Mouse (Mus musculus) CH12F3 (cell line): ENCODE results near the gene Tmem139.

ENCODE experiments used
- in situ Hi-C: fragments of 300-500 bp; cut with MboI; formaldehyde crosslinking; loops from 2 replicates; pipeline ENCODE4 v1.14.3; 2020; ENCODE audit warnings: low sequenced_read_pairs

The Tmem139 gene

DNA sequence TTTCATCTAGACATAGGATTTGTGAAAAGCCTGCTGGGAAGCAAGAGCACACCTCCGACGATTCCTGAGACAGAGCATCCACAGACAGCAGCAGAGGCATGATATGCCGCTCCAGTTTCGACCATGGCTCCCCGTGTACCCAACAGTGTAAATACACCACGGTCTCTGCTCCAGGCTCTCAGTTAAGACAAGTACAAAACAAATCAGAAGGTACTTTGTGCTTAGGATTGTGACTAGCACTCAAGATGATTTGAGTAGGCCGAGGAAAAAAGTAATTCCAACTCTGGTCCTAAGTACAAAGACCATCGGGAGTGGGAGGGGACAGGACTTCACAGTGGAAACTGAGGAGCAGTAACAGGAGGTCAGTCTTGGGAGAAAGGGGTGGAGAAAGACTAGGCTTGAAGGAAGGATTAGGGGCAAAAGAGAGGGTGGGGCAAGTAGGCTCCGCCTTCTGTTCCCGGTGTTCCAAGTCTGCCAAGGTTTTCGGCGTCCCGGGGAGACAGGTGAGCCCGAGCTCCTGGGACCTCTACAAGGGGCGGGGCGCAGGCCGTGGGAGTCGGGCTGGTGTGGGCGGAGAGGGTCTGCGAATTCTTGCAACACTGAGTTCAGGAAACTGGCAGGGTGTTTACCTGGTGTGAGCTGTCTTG, at the start of gene Tmem139:
Tmem139 (plus strand) TSS at position 447 of the 647 bp plus-strand sequence.
- in situ Hi-C loops, result no loop called here

DNA sequence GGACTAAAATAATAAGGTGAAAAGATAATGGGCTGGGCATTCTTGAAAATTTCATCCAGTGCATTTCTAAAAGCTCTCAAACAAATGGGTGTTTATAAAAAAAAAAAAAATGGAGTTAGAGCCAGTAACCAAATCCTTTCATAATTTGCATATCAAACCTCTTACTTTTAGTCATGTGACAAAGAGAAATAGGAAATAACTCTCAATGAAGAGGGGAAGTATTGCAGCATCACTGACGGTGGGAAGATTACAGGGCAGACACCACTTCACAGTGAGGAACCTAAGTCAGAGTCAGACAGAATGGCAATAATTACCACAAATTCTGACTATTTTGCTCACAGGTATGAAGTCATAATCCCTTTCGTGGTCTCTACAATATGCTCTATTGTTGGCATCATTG, 46.7 kb upstream of the Tmem139 start, which contains the start of gene Tas2r144:
Tas2r144 (plus strand) TSS at position 301 of the 400 bp plus-strand sequence.
- in situ Hi-C loops, result no loop called here

DNA sequence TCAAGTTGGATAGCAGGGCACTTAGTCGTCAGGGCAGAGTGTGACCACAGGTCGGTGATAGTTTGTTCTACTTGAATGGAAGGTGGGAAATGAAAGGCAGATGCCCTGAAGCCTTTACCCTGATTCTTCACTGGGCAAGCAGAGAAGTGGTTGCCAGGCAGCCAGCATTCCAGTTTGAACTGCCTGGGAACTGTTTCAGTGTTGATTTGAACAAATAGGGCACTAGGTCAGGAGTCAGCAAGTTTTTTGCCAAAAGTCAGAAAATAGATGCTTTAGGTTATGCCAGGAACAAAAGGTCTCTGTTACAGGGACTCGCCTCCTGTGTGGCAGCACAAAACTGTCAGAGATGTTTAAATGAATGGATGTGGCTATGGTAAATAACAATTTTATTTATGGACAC, 39.5 kb upstream of the Tmem139 start:
- in situ Hi-C loops, result no loop called here

DNA sequence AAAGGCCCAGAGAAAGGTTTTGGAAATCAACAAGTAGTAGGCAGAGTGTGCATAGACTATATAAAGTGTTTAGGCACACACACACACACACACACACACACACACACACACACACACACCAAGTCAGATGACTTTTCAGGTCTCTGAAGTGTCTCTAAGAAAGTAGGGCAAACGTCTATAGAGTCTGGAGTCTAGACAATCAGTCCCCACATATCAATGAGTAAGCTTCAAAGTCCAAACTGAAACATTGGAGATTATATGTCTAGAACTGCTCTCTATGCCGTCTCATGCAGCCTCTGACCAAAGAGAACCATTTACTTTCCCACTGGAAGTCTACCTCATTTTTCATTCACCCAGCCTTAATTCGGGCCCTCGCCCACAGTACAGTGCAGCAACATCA, 36.7 kb upstream of the Tmem139 start:
- in situ Hi-C loops, result no loop called here

DNA sequence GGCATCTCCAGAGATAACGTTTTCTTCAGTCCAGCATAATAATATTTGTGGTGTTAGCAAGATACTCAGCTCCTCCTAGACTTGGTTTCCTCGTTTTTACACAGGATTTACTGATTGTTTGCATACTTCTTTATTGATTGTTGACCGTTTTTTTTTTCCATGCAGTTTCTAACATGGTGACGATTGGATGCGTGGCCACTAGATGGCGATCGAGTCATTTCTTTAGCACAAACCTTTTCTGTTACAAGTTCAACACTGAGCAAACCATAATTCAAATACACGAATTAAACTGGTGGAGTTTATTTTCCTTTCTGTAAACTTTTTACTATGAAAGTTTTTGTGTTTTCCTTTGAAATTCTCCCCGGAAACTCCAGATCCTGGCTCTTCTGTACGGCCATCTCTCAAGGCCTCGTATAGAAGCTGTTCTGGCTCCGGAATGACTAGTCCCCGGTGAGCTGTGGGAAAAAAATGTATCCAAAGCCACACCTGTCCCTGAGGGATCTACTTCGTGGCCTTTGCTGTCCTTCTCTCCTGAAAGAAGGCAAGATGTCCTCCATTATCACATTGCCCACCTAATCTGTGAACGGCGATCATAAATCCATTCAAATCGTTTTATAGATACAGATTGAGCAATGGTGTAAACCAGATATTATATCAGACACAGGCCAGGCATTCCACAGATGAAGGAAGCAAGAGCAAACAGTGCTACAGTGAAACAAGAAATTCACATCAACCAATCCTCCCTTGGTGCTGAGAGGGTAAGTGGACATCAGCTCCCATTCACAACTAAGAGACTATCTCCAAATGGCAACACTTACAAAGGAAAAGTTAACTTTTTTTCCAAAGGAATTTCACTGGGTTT, 34.3 kb upstream of the Tmem139 start:
- in situ Hi-C loops, result no loop called here

DNA sequence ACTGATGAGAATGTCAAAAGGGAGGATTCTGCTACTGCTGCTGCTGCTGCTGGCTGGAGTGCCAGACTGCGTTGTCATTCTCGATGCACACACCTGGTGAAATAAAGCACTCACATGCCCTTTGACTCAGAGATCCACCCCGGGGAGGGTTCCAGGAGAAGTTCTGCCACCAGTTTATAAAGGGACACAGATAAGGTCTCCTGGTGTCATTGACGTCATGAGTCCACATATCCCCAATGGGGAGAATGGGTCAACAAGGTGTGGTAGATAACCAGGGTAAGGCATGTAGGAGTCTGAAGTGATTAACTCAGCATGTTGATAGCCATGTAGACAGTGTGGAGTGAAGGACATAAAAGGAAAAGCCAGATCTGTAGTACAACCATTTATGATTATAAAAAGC, 32.2 kb upstream of the Tmem139 start:
- in situ Hi-C loops, result no loop called here

DNA sequence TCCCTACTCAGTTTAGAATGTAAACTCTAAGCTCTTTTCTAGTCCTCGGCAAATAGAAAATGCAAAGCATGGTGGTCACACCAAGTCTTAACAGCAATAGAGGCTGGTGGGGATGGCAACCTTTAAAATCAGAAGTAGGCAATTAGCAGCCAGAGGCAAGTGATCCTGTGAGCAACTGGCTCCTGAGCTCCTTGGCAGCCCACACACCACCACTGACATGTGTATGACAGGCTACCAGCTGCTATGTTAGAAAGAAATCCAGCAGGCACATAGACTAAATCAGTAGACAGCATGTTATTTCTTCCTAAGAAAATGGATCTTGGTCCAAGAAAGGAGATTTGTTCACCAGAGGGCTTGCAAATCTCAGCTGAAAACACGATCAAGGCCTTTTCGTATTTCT, 30.6 kb upstream of the Tmem139 start:
- in situ Hi-C loops, result no loop called here

DNA sequence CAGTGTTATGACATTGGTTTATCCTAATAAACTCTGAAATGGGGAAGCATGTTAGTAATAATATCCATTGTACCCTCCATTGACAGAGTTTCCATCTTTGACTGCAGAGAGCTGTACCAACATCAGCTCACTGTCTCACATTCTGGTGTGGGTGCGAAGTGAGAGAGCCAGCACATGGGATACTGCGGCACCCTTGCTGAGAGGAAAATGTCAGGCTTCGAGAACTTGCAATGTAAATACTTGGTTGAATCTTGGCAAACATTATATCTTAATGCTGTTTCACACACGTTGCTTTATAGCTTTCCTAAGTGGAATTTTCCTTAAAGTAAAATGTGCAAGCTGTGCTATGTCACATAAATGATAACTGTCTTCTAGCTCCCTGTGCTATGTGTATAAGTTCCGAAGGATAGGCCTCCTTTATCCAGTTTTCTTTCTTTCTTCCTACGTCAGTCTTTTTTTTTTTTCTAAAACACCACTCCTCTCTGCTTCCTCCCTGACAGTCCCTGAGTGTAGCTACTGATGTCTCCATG, 24.4 kb upstream of the Tmem139 start:
- in situ Hi-C loops, result no loop called here

DNA sequence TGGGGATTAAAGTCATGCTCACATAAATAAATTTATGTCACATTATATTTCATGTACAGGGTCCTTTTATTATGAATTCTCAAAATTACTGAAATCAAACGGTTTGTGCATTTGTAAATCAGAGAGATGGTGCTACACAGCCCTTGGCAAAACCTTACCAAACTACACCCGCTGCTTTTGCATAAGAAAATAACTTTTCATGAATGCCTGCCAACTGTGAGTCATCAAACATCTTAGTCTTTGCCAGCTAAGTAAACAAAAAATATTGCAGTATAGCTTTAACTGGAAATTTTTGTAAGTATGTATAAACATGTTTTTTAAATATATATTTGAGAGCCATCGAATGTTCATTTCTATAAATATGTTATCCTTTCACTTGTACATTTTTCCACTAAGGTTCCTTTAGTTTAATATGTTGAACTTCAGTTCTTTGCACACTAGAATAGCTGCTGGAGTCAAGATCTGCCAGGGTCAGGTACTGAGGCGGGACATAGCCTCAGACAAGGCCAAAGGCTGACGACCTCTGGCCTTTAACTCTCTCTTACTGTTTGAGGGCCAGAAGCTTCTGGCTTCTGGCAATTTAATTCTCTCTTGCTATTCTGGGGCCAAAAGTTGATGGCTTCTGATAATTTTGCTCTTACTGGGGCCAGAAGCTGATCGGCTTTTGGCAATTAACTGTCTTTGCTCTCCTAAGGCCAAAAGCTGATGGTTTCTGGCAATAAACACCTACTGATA, 20.3 kb upstream of the Tmem139 start:
- in situ Hi-C loops, result no loop called here

DNA sequence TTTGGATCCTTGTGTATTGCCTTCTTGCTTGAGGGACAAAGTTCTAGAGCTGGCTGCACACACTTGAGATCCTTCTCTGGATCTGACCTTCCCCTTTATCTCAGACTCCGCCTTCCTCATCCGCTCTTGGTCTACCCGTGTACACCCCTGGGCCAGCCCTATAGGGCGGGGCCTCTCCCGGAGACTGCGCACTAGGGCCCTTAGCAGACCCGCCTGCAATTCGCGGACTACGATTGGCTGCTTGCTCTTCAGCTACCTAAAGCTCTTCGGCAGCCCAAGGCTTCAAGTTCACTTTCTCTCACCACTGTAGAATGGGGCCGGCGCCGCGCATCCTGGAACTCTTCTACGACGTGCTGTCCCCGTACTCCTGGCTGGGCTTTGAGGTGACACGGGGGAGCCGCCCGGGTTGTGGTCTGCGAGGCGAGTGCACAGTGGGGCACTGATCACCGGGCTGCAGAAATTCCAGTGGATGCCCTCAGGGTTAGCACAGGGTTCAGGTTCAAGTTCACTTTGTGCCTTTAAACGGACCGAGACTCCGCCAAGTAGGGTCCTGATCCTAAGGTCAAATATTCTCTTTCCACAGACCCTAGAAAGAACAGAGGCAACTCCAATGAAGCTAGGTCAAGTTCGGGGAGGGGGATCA, 15.9 kb upstream of the Tmem139 start, which contains the start of gene Gstk1:
Gstk1 (plus strand) TSS at position 225 of the 643 bp plus-strand sequence.
- in situ Hi-C loops, result no loop called here

DNA sequence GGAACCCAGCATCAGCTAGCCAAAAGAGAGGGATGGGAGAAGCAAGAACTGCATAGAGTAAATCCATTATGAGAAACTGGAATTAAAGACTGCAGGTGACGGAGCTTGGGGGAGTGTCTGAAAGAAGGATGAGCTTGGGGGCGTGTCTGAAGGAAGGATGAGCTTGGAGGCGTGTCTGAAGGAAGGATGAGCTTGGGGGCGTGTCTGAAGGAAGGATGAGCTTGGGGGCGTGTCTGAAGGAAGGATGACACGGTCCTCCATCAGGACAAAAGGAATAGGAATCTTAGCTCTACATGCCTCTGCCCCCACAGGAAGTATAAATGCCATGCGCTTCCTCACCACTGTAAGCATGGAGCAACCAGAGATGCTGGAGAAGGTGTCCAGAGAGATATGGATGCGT, 14.6 kb upstream of the Tmem139 start:
- in situ Hi-C loops, result no loop called here

DNA sequence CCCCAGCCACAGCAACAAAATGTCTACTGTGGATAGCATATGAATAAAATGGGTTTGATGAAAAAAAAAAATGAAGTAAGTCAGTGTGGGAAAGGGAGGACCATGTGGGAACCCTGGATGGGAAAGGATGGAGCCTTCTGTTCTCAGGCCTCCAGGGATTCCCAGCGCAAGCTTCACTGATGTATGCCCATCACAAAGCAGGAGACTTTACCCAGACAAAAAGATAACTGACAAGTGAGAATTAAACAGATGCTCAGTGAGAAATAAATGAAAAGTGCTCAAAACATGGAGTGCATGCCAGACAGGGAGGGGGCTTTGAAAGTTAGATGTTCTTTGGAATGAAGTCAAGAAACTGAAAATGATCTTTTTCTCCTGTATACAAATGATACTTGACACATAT, 13.8 kb upstream of the Tmem139 start:
- in situ Hi-C loops, result no loop called here

DNA sequence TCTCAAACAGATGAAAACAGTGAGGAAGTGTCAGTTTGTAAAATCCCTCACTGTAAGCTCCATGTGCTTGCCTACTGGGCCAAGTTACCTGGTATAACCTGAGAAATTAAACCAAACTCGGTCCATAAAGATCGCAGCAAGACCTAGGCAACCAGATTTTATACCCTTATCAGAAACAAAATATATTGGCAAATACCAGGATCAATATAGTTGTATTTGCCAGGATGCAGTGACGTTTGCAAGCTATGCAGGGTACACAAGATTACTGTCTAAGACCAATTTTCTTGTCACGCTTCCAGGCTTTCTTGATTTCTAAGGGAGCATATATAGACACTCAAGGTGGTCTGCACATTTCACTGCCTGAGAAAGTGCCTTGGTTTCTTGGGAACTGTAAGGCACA, 10.0 kb upstream of the Tmem139 start:
- in situ Hi-C loops, result no loop called here

DNA sequence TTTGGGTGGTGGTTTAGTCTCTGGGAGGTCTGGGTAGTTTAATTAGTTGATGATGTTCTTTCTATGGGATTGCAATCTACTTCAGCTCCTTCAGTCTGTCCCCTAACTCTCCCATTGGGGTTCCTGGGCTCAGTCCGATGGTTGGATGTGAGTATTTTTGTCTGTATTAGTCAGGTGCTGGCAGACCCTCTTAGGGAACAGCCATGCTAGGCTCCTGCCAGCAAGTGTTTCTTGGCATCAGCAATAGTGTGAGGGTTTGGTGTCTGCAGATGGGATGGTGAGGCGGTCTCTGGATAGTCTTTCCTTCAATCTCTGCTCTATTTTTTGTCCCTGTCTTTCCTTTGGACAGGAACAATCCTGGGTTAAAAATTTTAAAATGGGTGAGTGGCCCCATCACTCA, 8.7 kb upstream of the Tmem139 start:
- in situ Hi-C loops, result no loop called here

DNA sequence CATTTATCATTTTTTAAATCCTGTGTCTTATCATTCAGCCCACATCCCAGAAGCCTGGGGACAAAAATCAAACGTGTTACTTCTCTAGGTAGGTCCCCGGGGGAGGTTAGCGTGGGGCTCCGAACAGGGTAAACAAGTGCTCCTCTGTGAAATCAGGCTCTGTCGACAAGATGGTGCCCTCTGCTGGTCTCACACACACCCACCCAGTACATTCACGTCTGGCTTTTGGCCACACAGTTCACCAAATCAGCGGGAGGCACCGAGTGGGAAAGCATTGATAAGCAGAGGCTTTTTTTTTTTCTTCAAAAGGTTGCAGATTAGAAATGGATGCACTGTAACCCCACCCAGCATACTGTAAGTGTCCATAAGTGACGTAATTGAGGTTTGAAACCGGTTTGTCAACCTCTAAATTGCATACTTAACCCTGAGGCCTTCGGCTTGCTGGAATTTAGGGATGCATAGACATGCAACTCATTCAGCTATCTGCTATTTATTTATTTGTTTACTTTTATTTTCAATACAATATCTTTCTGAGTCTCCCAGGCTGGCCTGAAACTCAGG, 4.4 kb upstream of the Tmem139 start:
- in situ Hi-C loops, result no loop called here

DNA sequence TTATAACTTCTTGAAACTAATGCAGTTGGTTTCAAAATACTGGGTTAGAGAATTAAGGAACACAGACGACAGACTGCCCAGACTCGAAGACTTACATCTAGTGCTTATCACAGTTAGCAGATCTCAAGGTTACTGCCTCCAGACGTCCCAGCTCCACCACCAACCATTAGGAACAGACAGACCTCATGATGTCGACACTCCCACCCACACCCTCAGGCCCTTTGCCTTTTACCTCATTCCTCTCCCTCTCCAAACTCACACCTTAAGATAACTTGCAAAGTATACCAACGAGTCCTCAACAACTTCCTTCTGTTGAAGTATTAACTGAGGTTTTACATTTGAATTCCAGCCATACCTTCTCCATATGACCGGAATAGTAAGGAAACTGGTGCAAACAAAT, 1.3 kb upstream of the Tmem139 start:
- in situ Hi-C loops, result no loop called here

DNA sequence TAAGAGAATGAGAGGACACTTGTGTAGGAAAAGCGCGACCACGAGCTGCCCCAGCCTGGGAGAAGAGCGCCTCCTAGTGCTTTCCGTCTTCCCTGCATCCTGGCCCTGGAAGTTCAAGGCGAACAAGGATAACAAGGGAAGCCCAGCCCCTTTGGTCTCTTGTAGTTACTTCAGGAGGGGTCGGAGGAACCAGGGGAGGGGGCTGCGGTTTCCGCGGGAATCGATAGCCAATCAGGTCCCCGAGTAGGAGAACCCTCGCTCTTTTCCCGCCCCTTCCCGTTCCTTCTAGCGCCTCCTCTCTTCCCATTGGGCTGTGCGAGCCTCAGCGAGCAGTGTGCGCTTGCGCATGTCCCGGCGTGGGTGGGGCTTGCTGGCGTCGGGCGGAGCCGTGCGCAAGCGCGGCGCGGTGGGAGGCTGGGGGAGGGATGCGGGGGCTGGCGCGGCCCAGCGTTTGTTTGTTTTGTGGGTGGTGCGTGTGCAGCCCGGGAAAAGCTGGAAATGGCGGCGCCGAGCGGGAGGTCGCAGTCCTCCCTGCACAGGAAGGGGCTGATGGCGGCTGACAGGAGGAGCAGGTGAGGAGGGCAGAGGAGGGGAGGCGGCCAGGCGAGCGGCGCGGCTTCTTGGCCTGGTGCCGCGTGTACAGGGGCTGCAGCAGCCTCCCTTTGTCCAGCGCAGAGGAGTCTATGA, 3.0 kb downstream of the Tmem139 start, which contains the start of gene Casp2:
Casp2 (plus strand) TSS at position 360 of the 687 bp plus-strand sequence.
- in situ Hi-C loops, result no loop called here

DNA sequence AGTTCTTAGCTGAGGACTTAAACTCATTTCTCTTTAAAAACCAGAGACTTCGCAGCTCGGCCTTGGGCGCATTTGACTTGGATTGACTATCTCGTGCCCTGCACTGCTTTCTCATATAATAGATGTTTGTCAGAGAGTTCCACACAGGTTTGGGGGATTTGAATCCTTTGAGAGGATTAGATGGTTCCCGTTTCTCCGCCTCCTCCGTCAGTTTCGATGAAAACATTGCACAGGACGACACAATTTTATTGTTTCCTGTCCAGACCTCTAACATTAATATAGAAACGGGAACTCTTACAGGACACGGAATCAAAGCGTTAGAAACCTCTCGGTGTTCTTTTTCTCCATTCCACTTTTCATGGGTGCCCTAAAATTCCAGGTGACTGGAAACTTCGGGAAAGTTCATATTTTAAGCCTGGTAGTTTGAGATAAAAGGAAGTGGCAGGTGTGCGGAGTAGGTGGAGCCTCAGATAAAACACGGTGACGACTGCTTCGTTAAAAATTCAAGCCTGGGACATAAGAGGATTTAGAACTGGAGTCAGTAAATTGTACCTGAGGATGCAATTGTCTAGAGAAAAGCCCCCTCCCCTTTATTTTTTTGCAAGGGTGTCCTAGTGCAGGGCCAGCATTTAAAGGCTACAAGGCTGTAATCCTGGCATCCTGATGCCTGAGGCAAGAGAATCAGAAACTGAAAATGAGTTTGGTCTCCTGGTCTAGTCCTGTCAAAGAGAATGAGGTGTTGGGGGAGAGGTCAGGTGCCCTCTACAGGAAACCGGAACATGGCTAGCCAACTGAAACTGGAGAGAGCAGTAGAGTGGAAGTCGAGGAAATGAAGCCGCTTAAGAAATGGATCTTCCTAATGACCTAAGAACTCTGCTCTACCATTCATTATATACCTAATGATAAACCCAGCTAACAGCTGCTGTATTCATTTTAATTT, 3.9 kb downstream of the Tmem139 start:
- in situ Hi-C loops, result no loop called here

DNA sequence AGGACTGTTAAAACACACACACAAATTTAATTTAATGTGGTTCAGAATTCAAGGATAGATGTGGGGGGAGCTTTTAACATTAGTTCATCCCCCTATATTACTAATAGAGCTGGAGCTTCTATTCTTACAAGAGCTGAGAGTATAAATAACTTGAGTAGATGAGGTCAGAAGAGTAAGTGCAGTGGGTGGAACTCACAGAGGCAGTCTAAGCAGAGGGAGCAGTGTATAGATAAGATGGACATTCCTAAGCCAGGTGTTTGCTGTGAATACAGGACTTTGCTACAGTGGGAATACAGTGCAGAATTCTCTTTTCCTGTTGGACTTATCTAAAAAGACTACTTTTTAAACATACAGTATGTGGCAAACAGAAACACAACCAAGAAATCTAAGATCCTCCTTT, 9.0 kb downstream of the Tmem139 start:
- in situ Hi-C loops, result no loop called here
